Mouse (Mus musculus) E14TG2a.4 (cell line): ENCODE measurements at regions not wholly inside any gene's neighbourhood (a gene's known extent, or its start where the extent isn't known, plus 50 kb on each side); places are given as distances from the start of the nearest gene placed in this dataset.

Source experiments
- CTCF ChIP-seq: conservative IDR thresholded peaks from 2 replicates; pipeline ENCODE4 v1.5.1; 2014; ENCODE audit warnings: low read length
- NANOG ChIP-seq: IDR thresholded peaks from 2 replicates; pipeline ENCODE4 v1.6.1; 2014; ENCODE audit warnings: borderline replicate concordance, low read length, mixed read lengths
- POU5F1 ChIP-seq: IDR thresholded peaks from 2 replicates; pipeline ENCODE4 v1.6.1; 2014; ENCODE audit warnings: low read length, borderline replicate concordance

DNA sequence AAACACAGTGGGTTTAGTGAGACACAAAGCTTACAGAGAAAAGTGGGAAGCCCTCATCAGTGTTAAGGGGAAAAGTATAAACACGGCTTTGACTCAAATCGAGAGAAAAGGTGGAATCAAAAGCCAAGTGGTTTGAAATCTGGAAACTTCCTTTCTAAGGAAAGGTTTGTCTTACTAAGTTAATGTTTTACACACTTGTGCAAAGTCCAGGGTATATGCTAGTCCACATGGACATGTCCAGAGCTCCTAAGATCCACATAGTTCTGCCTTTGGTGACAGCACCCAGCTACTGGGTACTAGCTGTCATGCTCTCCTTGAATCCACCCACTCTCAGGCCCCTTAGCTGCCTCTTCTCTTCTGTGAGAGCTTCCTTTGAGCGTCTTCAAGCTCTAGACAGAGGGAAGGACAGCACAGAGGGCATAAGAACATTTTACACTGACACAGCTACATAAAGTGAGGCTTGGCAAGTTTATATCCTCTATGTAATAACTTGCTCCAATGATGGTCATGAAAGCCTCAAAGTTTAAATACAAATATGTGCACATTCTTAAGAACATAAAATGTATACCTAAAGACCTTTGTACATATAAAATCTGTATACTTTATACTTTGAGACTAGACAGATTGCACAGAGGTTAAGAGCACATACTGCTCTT lies 52.2 kb upstream of the Nt5e start:
- no peak for TF ChIP-seq CTCF
- TF ChIP-seq NANOG: no peak
- TF ChIP-seq POU5F1: no peak
